Mouse (Mus musculus) liver, adult 2 months (tissue): ENCODE results near the gene Fut9.

ENCODE experiments used
- CTCF ChIP-seq: fragments of 200-500 bp; IDR thresholded peaks from 2 replicates; pipeline ENCODE4 v1.5.1; 2011; ENCODE audit warnings: low read depth, low read length, control low read depth
- POLR2A ChIP-seq: fragments of 200-500 bp; IDR thresholded peaks from 2 replicates; pipeline ENCODE4 v1.6.1; 2011; ENCODE audit warnings: low read length, control low read depth; ENCODE audit not compliant: insufficient read depth; ENCODE audit errors: extremely low read depth

- TF ChIP-seq CTCF = no peak
- TF ChIP-seq POLR2A = no peak
These were observed 135.8 kb downstream of the Fut9 start for GRCm38 (mm10) chr4:25664196-25664595.
